Mouse (Mus musculus) CH12.LX (cell line): ENCODE data around the gene Cox7a2. TPM values are rescaled to one million over a fixed set of nuclear protein-coding genes. Genes with fewer than 3 reads are reported as not detected.

Source experiments
- DNase-seq: peaks from one replicate; pipeline ENCODE4 v3.0.0-alpha.2; 2013; ENCODE audit errors: extremely low read depth
- H3K27ac ChIP-seq: 2 replicates; pipeline ENCODE4 v1.5.1; 2012; ENCODE audit warnings: low read depth, mild to moderate bottlenecking, control low read depth, moderate library complexity; ENCODE audit not compliant: insufficient read depth
- H3K27me3 ChIP-seq: replicated peaks from 2 replicates; pipeline ENCODE3; 2012; ENCODE audit warnings: inconsistent platforms
- H3K36me3 ChIP-seq, 2 experiments: replicated peaks in 1 of 2; 2 replicates each; pipeline versions ENCODE3 to v1.6.1; 2012; ENCODE audit warnings: inconsistent platforms in 1 of 2, low read length in 1 of 2, mild to moderate bottlenecking in 1 of 2, mixed read lengths in 1 of 2, moderate library complexity in 1 of 2; ENCODE audit not compliant: control insufficient read depth in 1 of 2, insufficient read depth in 1 of 2
- H3K4me1 ChIP-seq, 2 experiments: 2 replicates each; pipeline ENCODE4 v1.6.1; 2012; ENCODE audit warnings: inconsistent platforms in 1 of 2, moderate library complexity in 1 of 2; ENCODE audit not compliant: insufficient read depth in 2 of 2, control insufficient read depth in 1 of 2
- H3K4me2 ChIP-seq: 2 replicates; pipeline ENCODE4 v1.6.1; 2012; ENCODE audit warnings: low read depth, mild to moderate bottlenecking, control low read depth; ENCODE audit not compliant: poor library complexity, insufficient read depth, severe bottlenecking
- H3K4me3 ChIP-seq, 3 experiments: fragments of 150-350 bp in 1 of 3; sonication (generic) in 1 of 3; replicated peaks in 1 of 3; 2 replicates each; pipeline versions ENCODE3 to v1.5.1; 2011 to 2012; ENCODE audit warnings: low read depth in 2 of 3, low read length in 2 of 3, mild to moderate bottlenecking in 2 of 3, moderate library complexity in 2 of 3, control low read depth in 1 of 3, improper control_type of control experiment in 1 of 3, inconsistent platforms in 1 of 3, mixed read lengths in 1 of 3; ENCODE audit not compliant: poor library complexity in 1 of 3
- H3K79me2 ChIP-seq: replicated peaks from 2 replicates; pipeline ENCODE4 v1.6.1; 2012; ENCODE audit warnings: mild to moderate bottlenecking, moderate library complexity; ENCODE audit not compliant: control insufficient read depth, poor library complexity, insufficient read depth, severe bottlenecking; ENCODE audit errors: extremely low read depth
- H3K9ac ChIP-seq: 2 replicates; pipeline ENCODE4 v1.6.1; 2012; ENCODE audit warnings: low read depth, mild to moderate bottlenecking, control low read depth, moderate library complexity; ENCODE audit not compliant: insufficient read depth
- H3K9me3 ChIP-seq: replicated peaks from 2 replicates; pipeline ENCODE3; 2012; ENCODE audit warnings: low read length, inconsistent platforms, mixed read lengths
- BHLHE40 ChIP-seq: IDR thresholded peaks from 2 replicates; pipeline ENCODE4 v1.6.1; 2011; ENCODE audit warnings: mild to moderate bottlenecking, low read depth, low read length, improper control_type of control experiment
- CTCF ChIP-seq, 2 experiments: IDR thresholded peaks in 1 of 2; conservative IDR thresholded peaks in 1 of 2; 2 replicates each; pipeline ENCODE4 v1.5.1; 2011 to 2012; ENCODE audit warnings: low read depth in 2 of 2, low read length in 2 of 2, improper control_type of control experiment in 1 of 2, inconsistent platforms in 1 of 2, mild to moderate bottlenecking in 1 of 2, moderate library complexity in 1 of 2
- E2F4 ChIP-seq: IDR thresholded peaks from 2 replicates; pipeline ENCODE4 v1.6.1; 2011; ENCODE audit warnings: low read depth, low read length, improper control_type of control experiment; ENCODE audit not compliant: insufficient replicate concordance
- HCFC1 ChIP-seq: IDR thresholded peaks from 2 replicates; pipeline ENCODE4 v1.6.1; 2012; ENCODE audit warnings: low read depth, mild to moderate bottlenecking, inconsistent platforms, low read length, improper control_type of control experiment
- JUN ChIP-seq: IDR thresholded peaks from 2 replicates; pipeline ENCODE4 v1.6.1; 2011; ENCODE audit warnings: low read depth, mild to moderate bottlenecking, low read length, improper control_type of control experiment, moderate library complexity; ENCODE audit not compliant: insufficient read depth
- MAZ ChIP-seq: IDR thresholded peaks from 2 replicates; pipeline ENCODE4 v1.6.1; 2012; ENCODE audit warnings: low read depth, mild to moderate bottlenecking, inconsistent platforms, low read length, improper control_type of control experiment, moderate library complexity
- RAD21 ChIP-seq: IDR thresholded peaks from 2 replicates; pipeline ENCODE4 v1.6.1; 2011; ENCODE audit warnings: low read depth, mild to moderate bottlenecking, low read length, improper control_type of control experiment, moderate library complexity
- SMC3 ChIP-seq: IDR thresholded peaks from 2 replicates; pipeline ENCODE4 v1.6.1; 2011; ENCODE audit warnings: low read depth, low read length, improper control_type of control experiment
- TCF12 ChIP-seq: IDR thresholded peaks from 2 replicates; pipeline ENCODE4 v1.6.1; 2014; ENCODE audit warnings: low read depth, mild to moderate bottlenecking, inconsistent platforms, low read length, improper control_type of control experiment
- ZC3H11A ChIP-seq: IDR thresholded peaks from 2 replicates; pipeline ENCODE4 v1.6.1; 2012; ENCODE audit warnings: low read depth, mild to moderate bottlenecking, inconsistent platforms, low read length, improper control_type of control experiment
- ZNF384 ChIP-seq: IDR thresholded peaks from 2 replicates; pipeline ENCODE4 v1.6.1; 2012; ENCODE audit warnings: low read depth, low read length, improper control_type of control experiment, inconsistent platforms
- dilution Hi-C: fragments of 300-500 bp; cut with MboI; formaldehyde crosslinking; loops from 2 replicates; pipeline ENCODE4 v1.14.3; 2020; ENCODE audit warnings: low sequenced_read_pairs; ENCODE audit not compliant: extremely low pct_unique_long_range_greater_than_20kb, extremely low pct_ligation_motif_present
- in situ Hi-C: fragments of 300-500 bp; cut with MboI; formaldehyde crosslinking; loops from 3 replicates; pipeline ENCODE4 v1.14.3; 2019; ENCODE audit warnings: low sequenced_read_pairs, low pct_ligation_motif_present, low pct_unique_long_range_greater_than_20kb, mixed read lengths
- polyA plus RNA-seq: library from polyadenylated mRNA; unstranded; fragments of >175 nt; gene quantifications from 2 replicates; pipeline ENCODE4 v1.2.1, GENCODE M21; 2012; ENCODE audit warnings: low read depth; ENCODE audit not compliant: insufficient read length
- total RNA-seq, 2 experiments: library from RNA; depleted of rRNA; stranded (reverse); fragments of 300-350 nt in 1 of 2; fragments of >200 nt in 1 of 2; gene quantifications; 2 replicates each; pipeline ENCODE4 v1.2.3; 2012 to 2014

Gene Cox7a2
- total and polyA plus RNA-seq, 3 experiments: 307 to 597 (median 393) TPM

DNA sequence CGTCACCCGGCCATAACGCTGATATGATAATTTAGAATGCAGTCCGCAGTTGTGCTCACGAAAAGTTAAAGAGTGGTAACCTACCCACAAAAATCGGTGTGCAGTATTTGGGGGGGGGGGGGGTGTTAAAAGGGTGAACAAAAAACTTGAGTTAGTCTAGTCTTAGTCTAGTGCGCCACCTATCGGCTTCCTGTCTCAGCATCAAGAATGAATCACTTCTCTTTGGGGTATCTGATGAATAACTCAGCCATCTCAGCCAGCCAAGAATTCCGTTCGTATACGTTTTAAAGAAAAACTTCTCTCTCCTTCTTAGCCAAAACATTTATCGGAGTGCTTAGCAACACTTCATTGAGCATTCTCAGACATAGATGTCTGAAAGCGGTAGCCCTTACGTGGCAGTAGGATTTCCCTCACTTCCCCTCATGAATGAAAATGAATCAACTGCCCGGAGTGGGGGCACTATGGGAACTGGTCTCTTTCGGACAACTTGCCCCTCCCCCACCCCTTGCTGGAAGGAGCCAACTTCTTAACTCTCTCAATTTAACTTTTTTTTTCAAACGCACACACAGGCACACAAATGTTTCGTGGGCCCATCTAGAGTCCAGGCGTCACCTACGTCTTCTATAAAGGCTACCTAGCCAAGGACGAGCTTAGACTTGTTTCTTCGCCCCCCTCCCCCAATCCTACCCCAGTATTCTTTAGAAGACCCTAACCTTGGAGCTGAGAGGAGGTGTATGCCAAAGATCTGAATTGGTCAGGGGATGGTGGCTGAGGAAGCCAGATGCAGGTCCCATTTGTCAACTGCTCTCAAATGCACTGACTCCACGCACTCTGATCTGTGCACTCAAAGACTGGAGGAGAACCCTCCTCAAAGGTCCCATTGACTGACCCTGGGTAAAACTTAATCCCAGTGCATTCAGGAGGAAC lies 42.5 kb downstream of the Cox7a2 start:
- Histone ChIP-seq H3K4me1 (peaks cover 0 to 5% of the 10 kb centered on the region in 2 experiments; a peak in 1 of 4 replicates), H3K79me2 (no peaks in the 10 kb centered on the region), H3K4me2 (peak overlapping the region; percentile 77), H3K36me3 (no peaks in the 10 kb centered on the region), H3K4me3 (no peak overlapping the region), H3K9me3 (peaks cover 4% of the 10 kb centered on the region), H3K27ac (no peak overlapping the region), H3K27me3 (no peaks in the 10 kb centered on the region), H3K9ac (no peak overlapping the region)
- TF ChIP-seq HCFC1 (0 out of 2 replicates have a peak, but pooled peaks have one; percentile 19), BHLHE40 (no peak), MAZ (no peak), ZNF384 (peak; percentile 63; the same call in 1 of the 2 replicates), RAD21 (peak; percentile 85), CTCF (conservative IDR thresholded peaks at IDR 0.05 in 1 of 2, IDR thresholded peaks at IDR 0.05 in 1 of 2; ENCODE audit: low read depth in 2 of 2, low read length in 2 of 2) (peak; percentile 29 to 80; a peak in 3 of 4 replicates), ZC3H11A (peak; percentile 55), SMC3 (peak; percentile 81), TCF12 (0 out of 2 replicates have a peak, but pooled peaks have one; percentile 25), JUN (no peak)
- peak; percentile 61 for DNase-seq
- dilution Hi-C loops (no loop called here), in situ Hi-C loops (no loop called here)

DNA sequence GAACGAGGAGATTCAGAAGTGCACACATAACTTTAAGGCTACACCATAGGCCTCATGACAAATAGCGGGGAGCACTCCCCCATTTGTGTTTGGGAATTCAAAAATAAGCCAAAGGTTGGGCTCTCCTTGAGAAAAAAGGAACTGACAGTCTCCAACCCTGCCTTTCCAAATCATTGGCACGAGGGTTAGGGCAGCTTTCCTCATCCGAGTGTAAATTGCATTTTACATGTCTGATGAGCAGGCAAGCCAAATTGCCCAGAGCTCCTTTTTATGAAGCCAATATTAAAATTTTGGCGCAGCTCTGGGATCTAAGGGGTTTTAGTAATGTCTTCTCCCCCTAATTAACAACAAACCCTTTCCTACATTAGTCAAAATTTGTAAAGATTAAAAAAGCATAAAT lies 43.2 kb downstream of the Cox7a2 start:
- peaks cover 0 to 5% of the 10 kb centered on the region in 2 experiments; a peak in 1 of 4 replicates for H3K4me1 ChIP-seq
- in situ Hi-C loops: no loop called here
- DNase-seq: no peak
- TF ChIP-seq E2F4 (no peak), MAZ (no peak)
- H3K27me3 ChIP-seq: no peaks in the 10 kb centered on the region
- H3K9me3 ChIP-seq: no peaks in the 10 kb centered on the region
- H3K27ac ChIP-seq: no peak overlapping the region
- no peaks in the 10 kb centered on the region for H3K36me3 ChIP-seq
- H3K4me3 ChIP-seq: no peak overlapping the region
- dilution Hi-C loops: no loop called here
- 0 out of 2 replicates have a peak overlapping the region, but pooled peaks have one; percentile 77 for H3K4me2 ChIP-seq
- no peaks in the 10 kb centered on the region for H3K79me2 ChIP-seq
- no peak overlapping the region for H3K9ac ChIP-seq
